Mouse (Mus musculus): ENCODE data around the gene Dnajc3.
"Not testable (repeated sequence)": the region's sequence is repeated elsewhere in the genome, so short reads cannot be mapped to it uniquely, and the experiment has no call there.

Dnajc3 gene

GRCm38 (mm10) chr14:118932956-118933355 lies 4.8 kb upstream of the Dnajc3 start:
- DNase-seq = no peak

GRCm38 (mm10) chr14:118934686-118935085 lies 3.1 kb upstream of the Dnajc3 start:
- DNase-seq = no peak

- no peak for DNase-seq
Observed at GRCm38 (mm10) chr14:118936236-118936635, 1.5 kb upstream of the Dnajc3 start.

DNA sequence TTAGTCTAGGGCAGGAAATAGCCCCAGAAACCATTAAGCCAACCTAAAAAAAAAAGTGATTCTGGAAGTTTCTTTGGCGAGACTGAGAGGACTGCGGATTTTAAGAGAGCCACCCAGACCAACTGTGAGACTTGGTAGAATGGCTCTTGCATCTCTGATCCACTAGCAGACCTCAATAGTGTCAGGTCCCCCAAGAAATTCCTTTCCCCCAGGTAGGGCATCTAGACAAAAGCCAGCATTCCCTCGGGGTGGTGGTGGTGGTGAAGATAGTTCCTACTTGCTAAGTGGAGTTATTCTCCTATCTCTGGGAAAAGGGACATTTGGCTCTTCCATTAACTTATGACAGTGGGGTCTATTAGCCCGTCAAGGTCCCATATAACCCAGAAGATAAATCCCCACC lies 824 bp upstream of the Dnajc3 start:
- DNase-seq = no peak

- DNase-seq = peak; percentile 33
Observed at GRCm38 (mm10) chr14:118938551-118938950, 775 bp downstream of the Dnajc3 start.

GRCm38 (mm10) chr14:118940796-118941495 lies 3.2 kb downstream of the Dnajc3 start:
- DNase-seq = no peak

- DNase-seq = no peak
Observed at GRCm38 (mm10) chr14:118942076-118942475, 4.3 kb downstream of the Dnajc3 start.

DNA sequence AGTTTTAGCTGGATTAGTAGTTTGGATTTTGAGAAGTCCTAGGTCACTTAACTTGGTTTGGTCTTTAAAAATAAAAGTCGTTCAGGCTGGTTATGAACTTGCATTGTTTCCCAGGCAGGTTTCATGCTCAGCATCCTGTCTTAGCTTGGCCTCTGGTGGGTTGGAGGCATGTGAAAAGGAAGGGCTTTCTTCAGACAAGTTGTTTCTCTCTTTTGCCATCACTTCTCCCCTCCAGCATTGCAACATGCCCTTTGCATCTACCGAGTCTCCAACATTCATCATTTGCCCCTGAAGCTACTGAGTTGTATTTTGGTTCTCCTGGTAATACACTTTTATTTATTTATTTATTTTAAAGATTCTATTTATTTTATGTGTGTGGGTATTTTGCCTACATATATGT lies 6.9 kb downstream of the Dnajc3 start:
- DNase-seq = no peak

DNA sequence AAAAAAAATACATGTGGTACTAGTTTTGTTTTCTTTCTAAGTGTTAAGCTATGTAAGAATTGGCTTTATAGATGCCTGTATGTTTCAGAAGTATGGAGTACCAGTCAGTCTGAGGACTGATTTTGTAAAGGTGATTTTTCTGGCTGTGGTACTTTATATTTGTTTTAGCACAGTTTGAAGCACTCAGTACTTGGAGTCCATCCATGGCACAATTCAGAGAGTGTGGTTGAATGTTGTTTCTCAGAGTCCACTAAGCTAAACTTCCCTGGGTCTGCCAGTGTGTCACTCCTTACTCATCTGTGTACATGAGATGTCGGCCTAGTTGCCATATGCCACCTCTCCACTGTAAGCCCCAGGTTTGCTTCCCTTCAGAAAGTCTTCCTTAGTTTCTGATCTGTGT lies 11.1 kb downstream of the Dnajc3 start:
- no peak for DNase-seq

- DNase-seq = no peak
Observed at GRCm38 (mm10) chr14:118951912-118952583, 14.3 kb downstream of the Dnajc3 start.

DNA sequence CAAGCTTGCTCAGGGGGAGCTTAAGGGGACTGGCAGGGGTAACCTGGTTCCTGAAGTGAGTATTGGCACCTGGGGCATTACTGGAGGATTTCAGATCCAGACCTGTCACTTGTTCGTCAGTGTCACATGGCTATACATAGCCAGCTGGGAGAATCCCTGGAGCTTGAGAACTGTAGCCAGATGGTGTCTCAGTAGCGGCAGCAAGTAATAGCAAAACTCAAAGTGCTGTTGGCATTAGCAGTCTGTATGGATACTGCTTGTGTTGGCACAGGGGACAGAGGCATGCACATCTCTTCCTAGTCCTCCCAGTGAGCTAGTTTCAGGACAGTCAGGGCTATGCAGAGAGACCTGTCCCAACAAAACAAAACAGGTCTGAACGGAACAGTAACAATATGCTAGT lies 20.2 kb downstream of the Dnajc3 start:
- no peak for DNase-seq

- no peak for DNase-seq
Observed at GRCm38 (mm10) chr14:118965356-118966000, 27.7 kb downstream of the Dnajc3 start.

DNA sequence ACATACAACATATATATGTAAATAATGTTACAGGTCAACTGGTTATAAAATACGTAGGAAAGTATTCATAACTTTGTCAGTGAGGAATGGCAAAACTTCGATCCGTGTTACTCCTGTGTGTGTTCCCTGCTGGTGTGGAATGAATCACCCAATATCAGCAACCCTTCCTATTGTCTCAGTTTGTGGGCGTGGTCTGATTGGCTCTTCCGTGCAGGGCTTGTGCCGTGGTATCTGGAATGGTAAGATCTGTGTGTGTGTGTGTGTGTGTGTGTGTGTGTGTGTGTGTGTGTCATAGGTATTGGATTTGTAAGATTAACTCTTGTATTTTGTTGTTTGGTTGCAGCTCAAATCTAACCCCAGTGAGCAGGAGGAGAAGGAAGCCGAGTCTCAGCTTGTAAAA lies 29.9 kb downstream of the Dnajc3 start:
- DNase-seq = no peak

DNA sequence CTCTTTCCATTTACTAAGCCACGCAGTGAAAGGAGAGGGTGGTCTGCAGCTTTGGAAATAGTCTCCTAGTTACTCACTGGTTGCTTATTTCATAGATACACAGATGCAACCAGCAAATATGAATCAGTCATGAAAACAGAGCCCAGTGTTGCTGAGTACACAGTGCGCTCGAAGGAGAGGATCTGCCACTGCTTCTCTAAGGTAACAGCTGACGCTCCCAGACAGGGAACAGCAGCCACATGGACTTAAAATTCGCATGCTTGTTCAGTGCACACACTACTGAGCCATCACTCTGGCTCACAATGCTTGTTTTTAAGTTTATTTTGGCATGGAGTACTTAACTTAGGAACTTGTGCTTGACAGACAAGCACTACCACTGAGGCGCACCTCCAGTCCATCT lies 34.5 kb downstream of the Dnajc3 start:
- DNase-seq = no peak

DNA sequence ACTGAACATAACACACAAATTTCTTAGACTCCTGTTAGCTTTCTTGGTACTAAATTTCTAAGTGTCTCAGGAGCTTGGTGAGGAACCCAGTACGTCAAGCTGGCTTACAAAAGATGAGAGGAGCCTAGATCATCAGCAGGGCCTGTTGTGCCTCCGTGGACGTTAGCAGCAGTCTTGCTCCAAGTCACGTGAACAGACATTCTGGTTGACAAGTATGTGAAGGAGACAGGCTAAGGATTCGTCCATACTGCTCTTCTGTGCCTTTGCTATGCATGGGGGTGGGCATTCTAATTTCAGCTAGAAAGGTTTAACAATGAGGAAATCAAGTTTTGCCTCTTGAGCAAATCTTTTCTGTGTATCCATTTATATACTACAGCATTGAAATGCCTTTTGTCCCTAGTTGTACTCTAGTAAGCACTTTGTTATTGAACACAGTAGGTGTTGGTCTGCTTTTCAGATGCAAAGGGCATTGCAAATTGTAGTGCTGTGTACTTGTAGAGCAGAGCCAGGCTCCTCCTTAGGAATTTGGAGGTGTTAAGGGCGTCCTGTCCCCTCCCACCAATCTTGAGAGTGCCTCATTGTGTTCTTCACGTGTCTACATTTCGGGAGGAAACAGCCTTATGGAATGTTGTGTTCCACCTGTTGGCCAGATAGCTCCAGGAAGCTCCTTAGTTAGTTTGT lies 39.5 kb downstream of the Dnajc3 start:
- DNase-seq = no peak

- no peak for DNase-seq
Observed at GRCm38 (mm10) chr14:118979571-118980325, 42.0 kb downstream of the Dnajc3 start.

DNA sequence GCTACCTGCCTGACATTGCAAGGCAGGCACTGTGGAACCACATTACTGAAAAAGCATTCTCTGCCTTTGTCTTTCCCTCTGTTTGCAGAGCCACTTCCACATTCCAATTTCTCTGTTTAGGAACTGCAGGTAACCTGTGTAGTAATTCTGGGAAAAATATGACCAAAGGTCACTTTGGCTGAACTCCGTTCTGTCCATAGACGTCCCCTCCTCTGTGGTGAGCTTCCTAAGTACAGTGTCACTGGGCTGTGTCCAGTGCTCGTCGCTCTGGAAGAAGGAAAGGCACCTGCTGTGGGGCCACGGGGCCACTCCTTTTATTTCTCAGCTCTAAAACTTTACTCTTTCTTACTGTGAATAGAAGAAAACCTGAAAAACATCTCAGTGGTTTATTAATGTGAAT lies 42.6 kb downstream of the Dnajc3 start:
- DNase-seq = no peak

DNA sequence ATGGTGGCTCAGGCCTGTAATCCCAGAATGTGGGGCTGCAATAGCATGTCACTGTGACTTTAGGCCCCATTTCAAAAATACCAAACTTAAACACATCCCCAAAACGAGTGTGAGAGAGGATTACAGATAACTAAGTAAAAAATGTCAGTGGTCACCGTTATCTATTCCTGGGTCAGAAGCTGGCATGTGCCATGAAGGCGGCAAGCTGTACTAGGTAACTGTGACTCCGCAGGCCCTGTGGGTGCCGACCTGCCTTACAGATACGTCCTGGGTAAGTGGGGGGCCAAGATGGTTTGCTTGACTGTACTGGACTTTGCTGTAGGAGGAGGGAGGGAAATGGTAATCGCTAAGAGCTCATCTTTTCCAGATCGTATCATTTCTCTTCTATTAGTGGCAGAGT lies 43.1 kb downstream of the Dnajc3 start:
- no peak for DNase-seq

DNA sequence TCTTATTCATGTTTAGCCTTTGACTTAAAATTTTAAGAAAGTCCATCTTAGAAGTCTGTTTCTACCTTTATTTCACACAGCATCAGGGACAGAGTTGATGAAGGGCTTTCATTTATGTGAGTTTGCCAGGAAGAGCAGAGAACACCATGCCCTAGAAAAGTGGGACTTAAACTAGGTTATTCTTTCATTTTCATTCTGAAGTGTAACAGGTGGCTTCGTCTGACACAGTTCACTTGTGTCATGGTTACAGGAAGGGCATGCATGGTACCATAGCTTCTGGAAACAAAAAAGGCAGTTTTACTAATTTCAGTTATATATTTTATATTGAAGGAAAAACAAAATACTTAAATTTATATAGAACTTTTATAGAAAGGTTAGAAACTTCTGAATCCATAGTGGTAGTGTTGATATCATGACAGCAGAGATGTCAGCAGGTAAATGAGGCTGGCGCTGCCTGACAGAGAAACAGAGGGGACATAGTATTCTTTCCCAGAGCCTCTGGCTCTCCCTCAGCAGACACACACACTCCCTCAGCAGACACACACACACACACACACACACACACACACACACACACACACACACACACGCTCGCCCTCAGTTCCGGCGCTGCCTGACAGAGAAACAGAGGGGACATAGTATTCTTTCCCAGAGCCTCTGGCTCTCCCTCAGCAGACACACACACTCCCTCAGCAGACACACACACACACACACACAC lies 44.1 kb downstream of the Dnajc3 start:
- DNase-seq = not testable (repeated sequence)

GRCm38 (mm10) chr14:118982429-118983045 lies 44.8 kb downstream of the Dnajc3 start:
- not testable (repeated sequence) for DNase-seq

GRCm38 (mm10) chr14:118983396-118983795 lies 45.6 kb downstream of the Dnajc3 start:
- no peak for DNase-seq

- no peak for DNase-seq
Observed at GRCm38 (mm10) chr14:118984161-118984560, 46.4 kb downstream of the Dnajc3 start.
